In genomic region chr6:56832407-56832796, GRCm38 (mm10) we compare ENCODE assay signal across 8 mouse cellular contexts. TPM values are rescaled to one million over a fixed set of nuclear protein-coding genes. Genes with fewer than 3 reads are reported as not detected.
A peak's percentile ranks its signal among the peaks of the same experiment; 100 is the strongest.
DNase-seq lines count a peak whose midpoint lies in the region; ATAC-seq and TF ChIP-seq lines count a peak whose summit lies in the region.

No protein-coding gene starts in this region.

- H3K4me3 ChIP-seq in lung, adult 2 months (replicated peaks; ENCODE audit: extremely low read depth, low read depth, low read length), result peak overlapping the region; percentile 66
- peak overlapping the region; percentile 66 for H3K4me3 ChIP-seq in embryonic facial prominence, embryonic 12.5 days
- peak overlapping the region; percentile 68 for H3K4me3 ChIP-seq in hindbrain, embryonic 16.5 days (ENCODE audit: low read length)
- peak overlapping the region; percentile 57 for H3K4me3 ChIP-seq in midbrain, embryonic 11.5 days (ENCODE audit: low read depth, low read length)

- H3K9ac ChIP-seq in embryonic facial prominence, embryonic 12.5 days, result peak overlapping the region; percentile 80
- H3K9ac ChIP-seq in hindbrain, embryonic 16.5 days (ENCODE audit: low read depth, low read length), result peak overlapping the region; percentile 83
- H3K9ac ChIP-seq in midbrain, embryonic 11.5 days (ENCODE audit: low read length), result peak overlapping the region; percentile 76

- H3K4me2 ChIP-seq in embryonic facial prominence, embryonic 12.5 days (replicated peaks), result peak overlapping the region; percentile 61
- H3K4me2 ChIP-seq in hindbrain, embryonic 16.5 days (ENCODE audit: low read length), result peak overlapping the region; percentile 87
- peak overlapping the region; percentile 71 for H3K4me2 ChIP-seq in midbrain, embryonic 11.5 days

- no peak for TF ChIP-seq CTCF in lung, adult 2 months (IDR thresholded peaks at IDR 0.05; ENCODE audit: insufficient read depth, low read length)

- no peak for TF ChIP-seq POLR2A in lung, adult 2 months (IDR thresholded peaks at IDR 0.05; ENCODE audit: borderline replicate concordance, extremely low read depth, low read depth, low read length)

- DNase-seq in lung, adult 2 months, result no peak
- no peak for DNase-seq in lung, postnatal 25 days (ENCODE audit: low spot score)
- DNase-seq in midbrain, embryonic 11.5 days (ENCODE audit: low spot score, missing footprints), result peak; percentile 92
- DNase-seq in left cerebral cortex, postnatal 10 days (ENCODE audit: extremely low spot score in 1 of 2, low spot score in 2 of 2), result no peak
- DNase-seq in layer of hippocampus, postnatal 10 days (ENCODE audit: low spot score in 2 of 2), result no peak
- no peak for DNase-seq in right cerebral cortex, postnatal 14 days

- H3K9me3 ChIP-seq in embryonic facial prominence, embryonic 12.5 days, result no peaks in the 10 kb centered on the region
- no peaks in the 10 kb centered on the region for H3K9me3 ChIP-seq in hindbrain, embryonic 16.5 days (ENCODE audit: control insufficient read depth, low read length)
- no peaks in the 10 kb centered on the region for H3K9me3 ChIP-seq in midbrain, embryonic 11.5 days (ENCODE audit: control insufficient read depth, low read length)

- WGBS in lung, adult 2 months, result 3% methylated on average over 15 of the region's 15 CpGs
- 1% methylated on average over 15 of the region's 15 CpGs for WGBS in embryonic facial prominence, embryonic 12.5 days
- WGBS in hindbrain, embryonic 16.5 days, result 4% methylated on average over 13 of the region's 15 CpGs
- WGBS in midbrain, embryonic 11.5 days, result 2% methylated on average over 15 of the region's 15 CpGs

- peaks cover 3% of the 10 kb centered on the region; the same call in 1 of the 2 replicates for H3K4me1 ChIP-seq in lung, adult 2 months (ENCODE audit: control insufficient read depth, insufficient read depth, low read length)
- H3K4me1 ChIP-seq in embryonic facial prominence, embryonic 12.5 days, result 0 out of 2 replicates have a peak, but pooled peaks cover 7% of the 10 kb centered on the region
- peaks cover 4% of the 10 kb centered on the region; the same call in 1 of the 2 replicates for H3K4me1 ChIP-seq in hindbrain, embryonic 16.5 days (ENCODE audit: control insufficient read depth, insufficient read depth, low read depth, low read length)
- 0 out of 2 replicates have a peak, but pooled peaks cover 2% of the 10 kb centered on the region for H3K4me1 ChIP-seq in midbrain, embryonic 11.5 days (ENCODE audit: control insufficient read depth, insufficient read depth, low read length)

- peak; percentile 37; the same call in 1 of the 2 replicates for ATAC-seq in embryonic facial prominence, embryonic 12.5 days (ENCODE audit: insufficient number of reproducible peaks, insufficient read depth, low FRiP score, low TSS enrichment)
- ATAC-seq in hindbrain, embryonic 16.5 days, result no peak; the same call in 1 of the 2 replicates
- peak; percentile 56 for ATAC-seq in midbrain, embryonic 11.5 days (ENCODE audit: low FRiP score)

- intact Hi-C loops in left cerebral cortex, postnatal 10 days (cut with DNase I), result no loop called here

- H3K27me3 ChIP-seq in embryonic facial prominence, embryonic 12.5 days, result no peaks in the 10 kb centered on the region
- no peaks in the 10 kb centered on the region for H3K27me3 ChIP-seq in hindbrain, embryonic 16.5 days (replicated peaks; ENCODE audit: control insufficient read depth, insufficient read depth, low read length)
- H3K27me3 ChIP-seq in midbrain, embryonic 11.5 days (ENCODE audit: control insufficient read depth, insufficient read depth, low read length), result no peaks in the 10 kb centered on the region

- peak overlapping the region; percentile 81 for H3K27ac ChIP-seq in embryonic facial prominence, embryonic 12.5 days
- no peak overlapping the region; the same call in 1 of the 2 replicates for H3K27ac ChIP-seq in hindbrain, embryonic 16.5 days (ENCODE audit: low read depth, low read length)
- H3K27ac ChIP-seq in midbrain, embryonic 11.5 days (ENCODE audit: low read depth, low read length), result 0 out of 2 replicates have a peak overlapping the region, but pooled peaks have one; percentile 14

- peaks cover 13% of the 10 kb centered on the region for H3K36me3 ChIP-seq in embryonic facial prominence, embryonic 12.5 days
- H3K36me3 ChIP-seq in hindbrain, embryonic 16.5 days (ENCODE audit: control insufficient read depth, insufficient read depth, low read length), result no peaks in the 10 kb centered on the region
- H3K36me3 ChIP-seq in midbrain, embryonic 11.5 days (ENCODE audit: control insufficient read depth, insufficient read depth, low read length), result no peaks in the 10 kb centered on the region

RNA-seq across cellular contexts. Expression of gene Fkbp9, which starts 0.5 kb away (rescaled TPM):
- 71.5 and 91.9 TPM in 2 replicates for polyA plus RNA-seq in lung, adult 2 months (2012; rRNA removed)
- polyA plus RNA-seq in embryonic facial prominence, embryonic 12.5 days (2016; fragmentation: Nextera tagmentation; extraction: Ambion mirVana), result 130 and 135 TPM in 2 replicates
- 41.8 and 48.3 TPM in 2 replicates for polyA plus RNA-seq in hindbrain, embryonic 16.5 days (2015; fragmentation: Nextera tagmentation; extraction: Ambion mirVana)
- 55.3 and 57.4 TPM in 2 replicates for polyA plus RNA-seq in midbrain, embryonic 11.5 days (2014; fragmentation: Nextera tagmentation; extraction: Ambion mirVana)
- total RNA-seq in left cerebral cortex, postnatal 10 days (2021), result 10 to 100 TPM; 29.5 to 30.6 TPM
- total RNA-seq in layer of hippocampus, postnatal 10 days (2021), result 10 to 100 TPM; 39.0 to 40.2 TPM

RNA-seq across cellular contexts. Expression of gene Kbtbd2, which starts 34.8 kb away (rescaled TPM):
- polyA plus RNA-seq in lung, adult 2 months (2012; rRNA removed), result 10.0 and 14.0 TPM in 2 replicates
- polyA plus RNA-seq in embryonic facial prominence, embryonic 12.5 days (2016; fragmentation: Nextera tagmentation; extraction: Ambion mirVana), result 44.8 and 45.6 TPM in 2 replicates
- polyA plus RNA-seq in hindbrain, embryonic 16.5 days (2015; fragmentation: Nextera tagmentation; extraction: Ambion mirVana), result 24.7 and 27.2 TPM in 2 replicates
- polyA plus RNA-seq in midbrain, embryonic 11.5 days (2014; fragmentation: Nextera tagmentation; extraction: Ambion mirVana), result 29.6 and 36.1 TPM in 2 replicates
- 10 to 100 TPM; 42.2 to 44.8 TPM for total RNA-seq in left cerebral cortex, postnatal 10 days (2021)
- total RNA-seq in layer of hippocampus, postnatal 10 days (2021), result 10 to 100 TPM; 37.8 to 40.0 TPM
